Mouse (Mus musculus) heart, adult 18-20 months (tissue): Measurements from ENCODE around the gene Plch2. TPM values are rescaled to one million over a fixed set of nuclear protein-coding genes. Genes with fewer than 3 reads are reported as not detected.

Experiments
- DNase-seq, 2 experiments: peaks; one replicate each; pipeline ENCODE4 v3.0.0; 2021 to 2022; ENCODE audit warnings: mixed read lengths in 1 of 2
- total RNA-seq, 2 experiments: library from RNA; stranded (reverse); gene quantifications; 2 replicates each; pipeline ENCODE4 v1.2.3; 2021

The Plch2 gene
- total RNA-seq, 2 experiments from 2014 or later = 0.28 TPM; not detected in 1

- DNase-seq = no peak
Measured at GRCm38 (mm10) chr4:155020813-155021212, 35.8 kb downstream of the Plch2 start.

- DNase-seq = no peak
Measured at GRCm38 (mm10) chr4:155020141-155020540, 36.4 kb downstream of the Plch2 start.

- DNase-seq = peak; percentile 9 to 12
Measured at GRCm38 (mm10) chr4:155019336-155019847, 37.2 kb downstream of the Plch2 start.

GRCm38 (mm10) chr4:155018601-155019335 is 37.8 kb downstream of the Plch2 start:
- DNase-seq = peak in 1 of 2 experiments; percentile 46

DNA sequence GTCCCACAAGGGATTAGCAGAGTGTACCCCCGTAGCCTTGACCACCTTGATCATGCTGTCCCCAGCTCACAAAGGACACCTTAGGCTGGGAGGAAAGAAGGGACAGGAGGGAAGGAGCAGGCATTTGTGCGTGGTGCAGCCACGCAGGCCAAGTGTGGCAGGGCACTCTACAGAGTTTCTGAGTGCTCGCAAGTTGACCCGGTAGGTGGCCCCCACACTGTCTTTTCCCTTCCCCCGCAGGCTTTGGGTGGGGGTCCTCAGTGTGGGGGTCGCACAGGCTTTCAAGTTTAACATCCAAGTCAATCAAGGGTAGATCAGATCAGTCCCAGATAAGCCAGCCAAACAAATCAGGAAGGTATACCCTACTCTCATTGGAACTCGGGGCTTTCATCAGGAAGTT is 38.5 kb downstream of the Plch2 start:
- no peak for DNase-seq

GRCm38 (mm10) chr4:155017253-155017878 is 39.2 kb downstream of the Plch2 start:
- no peak for DNase-seq

GRCm38 (mm10) chr4:155016807-155017206 is 39.8 kb downstream of the Plch2 start:
- DNase-seq = no peak

- no peak for DNase-seq
Measured at GRCm38 (mm10) chr4:155015550-155015949, 41.0 kb downstream of the Plch2 start.

- DNase-seq = no peak
Measured at GRCm38 (mm10) chr4:155014791-155015190, 41.8 kb downstream of the Plch2 start.

DNA sequence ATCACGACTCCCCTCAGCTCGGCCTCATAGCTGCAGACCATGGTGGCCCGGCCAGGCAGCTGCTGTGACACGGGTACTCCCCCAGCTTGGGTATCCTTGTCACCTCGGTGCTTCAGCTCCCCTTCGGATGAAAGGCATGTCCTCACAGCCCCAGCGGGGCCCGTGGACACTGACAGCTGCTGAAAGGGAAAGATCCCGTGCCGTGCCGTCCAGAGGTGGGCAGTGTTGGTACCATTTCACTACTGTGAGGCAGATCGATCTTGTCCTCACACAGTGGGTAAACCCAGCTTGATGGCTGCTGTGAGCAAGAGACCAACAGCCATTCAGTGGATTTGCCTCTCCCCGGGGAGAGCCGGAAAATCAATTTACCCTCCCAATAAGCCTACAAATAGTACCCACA is 42.3 kb downstream of the Plch2 start:
- no peak for DNase-seq

GRCm38 (mm10) chr4:155012788-155013187 is 43.8 kb downstream of the Plch2 start:
- DNase-seq = peak; percentile 26 to 68

- no peak for DNase-seq
Measured at GRCm38 (mm10) chr4:155012115-155012514, 44.5 kb downstream of the Plch2 start.

GRCm38 (mm10) chr4:155011312-155012025 is 45.1 kb downstream of the Plch2 start:
- no peak for DNase-seq

DNA sequence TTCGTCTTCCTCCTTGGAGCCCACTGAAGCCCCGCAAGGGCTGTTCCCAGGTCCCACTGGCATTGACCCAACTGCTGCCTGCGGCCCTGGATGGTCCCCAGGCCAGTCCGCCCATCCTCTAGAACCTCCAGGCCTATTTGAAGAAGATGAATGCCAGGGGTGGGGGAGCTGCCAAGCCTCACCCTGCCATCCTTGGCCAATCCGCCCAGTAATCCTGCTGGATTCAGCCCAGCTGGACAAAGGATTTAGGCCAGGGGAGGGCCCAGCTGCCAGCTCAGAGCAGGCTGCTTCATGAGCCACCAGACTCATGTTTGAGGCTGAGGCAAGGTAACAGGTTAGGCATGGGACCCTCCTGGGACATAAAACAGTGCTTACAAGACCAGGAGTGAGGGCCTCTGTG is 45.7 kb downstream of the Plch2 start:
- DNase-seq = peak; percentile 22 to 60

- DNase-seq = no peak
Measured at GRCm38 (mm10) chr4:155009216-155009615, 47.4 kb downstream of the Plch2 start.

GRCm38 (mm10) chr4:155008075-155008474 is 48.5 kb downstream of the Plch2 start:
- DNase-seq = no peak

- DNase-seq = no peak
Measured at GRCm38 (mm10) chr4:155007641-155008040, 48.9 kb downstream of the Plch2 start.

DNA sequence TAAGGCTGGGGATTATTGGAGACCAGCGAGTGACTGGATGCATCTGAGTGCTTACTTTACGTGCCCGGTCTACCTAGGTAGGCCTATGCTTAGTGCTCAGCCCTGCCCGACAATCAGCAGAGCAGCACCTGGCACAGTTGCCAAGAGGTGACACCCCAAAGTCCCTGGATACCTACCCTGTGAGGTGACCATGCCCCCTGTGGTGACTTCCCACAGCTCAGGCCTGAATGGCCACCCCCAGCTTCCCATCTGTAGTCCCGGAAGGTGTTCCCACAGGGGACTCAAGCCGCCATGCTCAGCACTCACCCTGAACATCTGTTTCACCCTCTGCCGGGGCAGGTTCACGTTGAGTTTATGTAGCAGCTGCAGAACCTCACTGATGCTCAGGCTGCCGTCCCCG is 50.3 kb downstream of the Plch2 start:
- DNase-seq = no peak

DNA sequence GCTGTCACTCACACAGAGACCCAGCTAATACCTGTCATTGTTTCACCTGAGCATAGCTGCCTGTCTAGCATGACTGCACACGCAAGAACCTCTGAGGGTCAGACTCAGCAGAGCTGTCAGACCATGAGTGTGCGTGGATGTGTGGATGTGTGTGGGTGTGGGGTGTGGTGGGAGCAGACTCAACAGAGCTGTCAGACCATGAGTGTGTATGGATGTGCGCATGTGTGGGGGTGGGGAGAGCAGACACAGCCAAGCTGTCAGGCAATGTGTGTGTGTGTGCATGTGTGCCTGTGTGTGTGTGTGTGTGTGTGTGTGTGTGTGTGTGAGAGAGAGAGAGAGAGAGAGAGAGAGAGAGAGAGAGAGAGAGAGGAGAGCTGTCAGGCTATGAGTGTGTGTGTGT is 51.3 kb downstream of the Plch2 start:
- DNase-seq = no peak

GRCm38 (mm10) chr4:154999379-154999778 is 57.2 kb downstream of the Plch2 start:
- no peak for DNase-seq

GRCm38 (mm10) chr4:154996572-154997154 is 59.9 kb downstream of the Plch2 start:
- peak; percentile 17 to 33 for DNase-seq

DNA sequence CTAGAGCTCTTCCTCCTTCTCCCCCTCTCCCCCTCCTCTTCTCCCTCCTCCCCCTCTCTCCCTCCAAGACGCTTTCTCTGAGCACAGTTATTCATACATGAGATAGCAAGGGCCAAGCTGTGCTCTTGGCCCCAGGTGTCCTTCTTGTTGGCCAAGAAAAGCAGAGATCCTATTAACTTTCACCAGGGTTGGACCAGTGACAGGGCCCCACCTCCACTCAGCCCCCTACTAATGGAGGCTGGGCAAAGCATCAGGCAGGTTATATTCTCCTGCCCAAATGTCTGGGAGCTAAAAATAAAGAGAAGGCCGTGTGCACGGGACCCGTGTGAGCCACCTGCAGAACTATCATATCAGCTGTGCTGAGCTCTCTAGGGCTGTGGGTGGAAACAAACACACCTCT is 61.7 kb downstream of the Plch2 start:
- no peak for DNase-seq

GRCm38 (mm10) chr4:154986750-154987149 is 69.8 kb downstream of the Plch2 start:
- no peak for DNase-seq
